Mouse (Mus musculus): ENCODE results near the gene Rab3d. TPM values are rescaled to one million over a fixed set of nuclear protein-coding genes. Genes with fewer than 3 reads are reported as not detected.

Gene Rab3d
- total RNA-seq, 2 experiments from 2014 or later: 8.1 to 8.7 TPM

DNA sequence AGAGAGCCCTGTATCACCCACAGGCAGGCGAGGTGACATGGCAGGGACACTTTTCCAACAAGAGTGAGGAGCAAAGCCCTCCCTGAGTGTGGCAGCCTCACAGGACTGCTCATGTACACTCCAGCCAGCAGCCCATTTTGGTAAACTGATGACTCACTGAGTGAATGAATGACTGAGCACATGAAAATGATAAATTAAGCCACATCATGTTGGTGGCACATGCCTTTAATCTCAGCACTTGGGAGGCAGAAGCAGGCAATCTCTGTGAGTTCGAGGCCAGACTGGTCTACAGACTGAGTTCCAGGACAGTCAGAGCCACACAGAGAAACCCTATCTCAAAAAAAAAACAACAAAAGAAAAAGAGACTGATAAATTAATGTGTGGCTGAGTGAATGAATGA, 60.5 kb downstream of the Rab3d start:
- ATAC-seq (replicated peaks; ENCODE audit: low FRiP score, low TSS enrichment, poor library complexity, severe bottlenecking): no peak

Other genes starting within 250 kb of the Rab3d start
- gene Ldlr, start 194.7 kb downstream of the Rab3d start, total RNA-seq (2014; fragmentation: Nextera tagmentation): 8.4 and 14.8 TPM in 2 replicates
- 11.5 and 13.9 TPM in 2 replicates for gene Ldlr, start 194.7 kb downstream of the Rab3d start, total RNA-seq (2017)
- 49.0 and 79.0 TPM in 2 replicates for gene Spc24, start 157.9 kb downstream of the Rab3d start, total RNA-seq (2014; fragmentation: Nextera tagmentation)
- 77.1 and 107 TPM in 2 replicates for gene Spc24, start 157.9 kb downstream of the Rab3d start, total RNA-seq (2017)
- gene Kank2, start 119.4 kb downstream of the Rab3d start, total RNA-seq (2014; fragmentation: Nextera tagmentation): 0.61 TPM in 1 of 2 replicates, not detected in the other
- 0.23 TPM in 1 of 2 replicates, not detected in the other for gene Kank2, start 119.4 kb downstream of the Rab3d start, total RNA-seq (2017)
- not detected in 2 replicates for gene Angptl8, start 82.7 kb downstream of the Rab3d start, total RNA-seq (2014; fragmentation: Nextera tagmentation)
- not detected in 2 replicates for gene Angptl8, start 82.7 kb downstream of the Rab3d start, total RNA-seq (2017)
- gene Dock6, start 65.6 kb downstream of the Rab3d start, total RNA-seq (2014; fragmentation: Nextera tagmentation): 0.37 and 0.57 TPM in 2 replicates
- 0.15 and 0.23 TPM in 2 replicates for gene Dock6, start 65.6 kb downstream of the Rab3d start, total RNA-seq (2017)
- gene Ccdc159, start 9.3 kb upstream of the Rab3d start, total RNA-seq (2014; fragmentation: Nextera tagmentation): not detected in 2 replicates
- gene Ccdc159, start 9.3 kb upstream of the Rab3d start, total RNA-seq (2017): 0.46 TPM in 1 of 2 replicates, not detected in the other
- gene Tmem205, start 9.4 kb upstream of the Rab3d start, total RNA-seq (2014; fragmentation: Nextera tagmentation): 9.1 and 11.4 TPM in 2 replicates
- 4.1 and 8.5 TPM in 2 replicates for gene Tmem205, start 9.4 kb upstream of the Rab3d start, total RNA-seq (2017)
- gene Plppr2, start 18.8 kb upstream of the Rab3d start, total RNA-seq (2014; fragmentation: Nextera tagmentation): not detected in 2 replicates
- not detected in 2 replicates for gene Plppr2, start 18.8 kb upstream of the Rab3d start, total RNA-seq (2017)
- gene Swsap1, start 37.6 kb upstream of the Rab3d start, total RNA-seq (2014; fragmentation: Nextera tagmentation): 4.1 and 9.1 TPM in 2 replicates
- gene Swsap1, start 37.6 kb upstream of the Rab3d start, total RNA-seq (2017): 1.2 and 4.8 TPM in 2 replicates
- gene Epor, start 45.3 kb upstream of the Rab3d start, total RNA-seq (2014; fragmentation: Nextera tagmentation): 109 and 131 TPM in 2 replicates
- gene Epor, start 45.3 kb upstream of the Rab3d start, total RNA-seq (2017): 35.2 and 48.6 TPM in 2 replicates
- not detected in 2 replicates for gene Rgl3, start 71.3 kb upstream of the Rab3d start, total RNA-seq (2014; fragmentation: Nextera tagmentation)
- not detected in 2 replicates for gene Rgl3, start 71.3 kb upstream of the Rab3d start, total RNA-seq (2017)
- 1.2 TPM in 1 of 2 replicates, not detected in the other for gene Ccdc151, start 84.4 kb upstream of the Rab3d start, total RNA-seq (2014; fragmentation: Nextera tagmentation)
- not detected in 2 replicates for gene Ccdc151, start 84.4 kb upstream of the Rab3d start, total RNA-seq (2017)
- 45.7 and 56.7 TPM in 2 replicates for gene Prkcsh, start 84.6 kb upstream of the Rab3d start, total RNA-seq (2014; fragmentation: Nextera tagmentation)
- 102 and 107 TPM in 2 replicates for gene Prkcsh, start 84.6 kb upstream of the Rab3d start, total RNA-seq (2017)
- gene Elavl3, start 133.8 kb upstream of the Rab3d start, total RNA-seq (2014; fragmentation: Nextera tagmentation): not detected in 2 replicates
- gene Elavl3, start 133.8 kb upstream of the Rab3d start, total RNA-seq (2017): not detected in 2 replicates
- not detected in 2 replicates for gene Gm49318, start 153.1 kb upstream of the Rab3d start, total RNA-seq (2014; fragmentation: Nextera tagmentation)
- gene Gm49318, start 153.1 kb upstream of the Rab3d start, total RNA-seq (2017): not detected in 2 replicates
- 10.0 and 11.0 TPM in 2 replicates for gene Zfp653, start 153.2 kb upstream of the Rab3d start, total RNA-seq (2014; fragmentation: Nextera tagmentation)
- gene Zfp653, start 153.2 kb upstream of the Rab3d start, total RNA-seq (2017): 4.2 and 9.0 TPM in 2 replicates
- 35.7 and 37.0 TPM in 2 replicates for gene Ecsit, start 167.2 kb upstream of the Rab3d start, total RNA-seq (2014; fragmentation: Nextera tagmentation)
- 18.6 and 36.6 TPM in 2 replicates for gene Ecsit, start 167.2 kb upstream of the Rab3d start, total RNA-seq (2017)
- not detected in 2 replicates for gene Cnn1, start 181.0 kb upstream of the Rab3d start, total RNA-seq (2014; fragmentation: Nextera tagmentation)
- gene Cnn1, start 181.0 kb upstream of the Rab3d start, total RNA-seq (2017): 0.19 TPM in 1 of 2 replicates, not detected in the other
- 95.3 and 98.7 TPM in 2 replicates for gene Elof1, start 199.0 kb upstream of the Rab3d start, total RNA-seq (2014; fragmentation: Nextera tagmentation)
- gene Elof1, start 199.0 kb upstream of the Rab3d start, total RNA-seq (2017): 31.1 and 51.7 TPM in 2 replicates
- 11.3 and 19.4 TPM in 2 replicates for gene Acp5, start 217.5 kb upstream of the Rab3d start, total RNA-seq (2014; fragmentation: Nextera tagmentation)
- gene Acp5, start 217.5 kb upstream of the Rab3d start, total RNA-seq (2017): 2.2 and 6.5 TPM in 2 replicates
- 31.2 and 49.5 TPM in 2 replicates for gene Pigyl, start 238.7 kb upstream of the Rab3d start, total RNA-seq (2014; fragmentation: Nextera tagmentation)
- 22.3 and 42.3 TPM in 2 replicates for gene Pigyl, start 238.7 kb upstream of the Rab3d start, total RNA-seq (2017)